Mouse (Mus musculus) testis, adult 2 months (tissue): ENCODE data around the gene Ift43. TPM values are rescaled to one million over a fixed set of nuclear protein-coding genes. Genes with fewer than 3 reads are reported as not detected.
A peak's percentile ranks its signal among the peaks of the same experiment; 100 is the strongest.

ENCODE experiments used
- H3K27ac ChIP-seq: fragments of 200-500 bp; 2 replicates; pipeline ENCODE4 v1.5.1; 2012; ENCODE audit warnings: low read depth, low read length; ENCODE audit not compliant: control insufficient read depth, insufficient read depth
- H3K27me3 ChIP-seq: fragments of 200-500 bp; 2 replicates; pipeline ENCODE4 v1.6.1; 2012; ENCODE audit warnings: mild to moderate bottlenecking, low read length, moderate library complexity; ENCODE audit not compliant: control insufficient read depth, insufficient read depth
- H3K36me3 ChIP-seq: fragments of 200-500 bp; 2 replicates; pipeline ENCODE4 v1.6.1; 2012; ENCODE audit warnings: mild to moderate bottlenecking, low read length; ENCODE audit not compliant: control insufficient read depth, insufficient read depth
- H3K4me1 ChIP-seq: fragments of 200-500 bp; 2 replicates; pipeline ENCODE4 v1.6.1; 2012; ENCODE audit warnings: low read length; ENCODE audit not compliant: control insufficient read depth, insufficient read depth
- H3K4me3 ChIP-seq: fragments of 200-500 bp; 2 replicates; pipeline ENCODE4 v1.5.1; 2012; ENCODE audit warnings: low read depth, mild to moderate bottlenecking, low read length, moderate library complexity, mixed read lengths; ENCODE audit not compliant: control insufficient read depth
- CTCF ChIP-seq: fragments of 200-500 bp; IDR thresholded peaks from 2 replicates; pipeline ENCODE4 v1.5.1; 2012; ENCODE audit warnings: low read depth, mild to moderate bottlenecking, inconsistent platforms, low read length, moderate library complexity; ENCODE audit not compliant: control insufficient read depth, insufficient read depth, insufficient replicate concordance
- POLR2A ChIP-seq: fragments of 200-500 bp; IDR thresholded peaks from 2 replicates; pipeline ENCODE4 v1.6.1; 2012; ENCODE audit warnings: low read depth, mild to moderate bottlenecking, inconsistent platforms, low read length, moderate library complexity; ENCODE audit not compliant: control insufficient read depth
- polyA plus RNA-seq: library from polyadenylated mRNA; depleted of rRNA; stranded (reverse); fragments of >200 nt; gene quantifications from 2 replicates; pipeline ENCODE4 v1.2.3, GENCODE M21; 2012

Ift43 gene
- polyA plus RNA-seq, 1 experiment = 219 TPM

DNA sequence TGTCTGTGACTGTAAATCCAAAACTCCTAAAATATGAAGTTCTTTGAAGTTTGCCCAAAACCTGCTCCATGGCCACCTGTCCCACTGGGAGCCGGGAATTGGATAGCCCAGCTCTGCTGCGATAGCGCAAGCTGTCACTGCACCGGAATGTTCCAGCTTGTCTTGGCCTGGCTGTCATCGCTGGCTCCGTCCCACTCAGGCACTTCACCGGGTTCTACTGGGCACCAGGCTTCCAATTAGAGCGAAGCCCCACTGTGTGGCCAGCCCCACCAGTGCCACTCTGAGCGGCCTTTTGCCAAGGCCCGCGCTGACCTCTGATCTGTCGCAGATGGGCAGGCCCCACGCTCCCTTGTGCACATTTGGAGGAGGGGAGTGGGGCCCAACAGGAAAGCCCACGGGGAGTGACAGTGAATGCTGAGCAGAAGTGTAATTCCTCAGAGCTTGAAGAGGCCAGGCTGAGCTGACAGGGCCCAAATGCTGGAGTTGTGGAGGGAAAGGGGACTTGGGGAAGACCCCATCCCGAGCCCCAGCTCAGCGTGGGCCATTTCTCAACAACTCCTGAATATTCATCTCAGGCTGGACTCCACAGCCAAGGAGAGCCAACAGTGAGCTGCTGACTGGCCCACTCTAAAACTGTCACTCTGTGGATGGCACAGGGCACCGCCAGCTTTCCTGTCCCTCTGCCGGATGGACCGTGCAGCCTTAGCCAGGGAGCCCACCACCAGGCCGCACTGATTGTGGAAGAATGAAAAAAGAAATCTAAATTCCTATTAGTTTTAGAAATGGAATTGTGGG is 76.5 kb downstream of the Ift43 start:
- no peak overlapping the region for H3K4me3 ChIP-seq
- no peaks in the 10 kb centered on the region for H3K36me3 ChIP-seq
- TF ChIP-seq POLR2A (no peak), CTCF (no peak)
- no peaks in the 10 kb centered on the region; the same call in 1 of the 2 replicates for H3K4me1 ChIP-seq
- no peak overlapping the region for H3K27ac ChIP-seq
- H3K27me3 ChIP-seq = no peaks in the 10 kb centered on the region

DNA sequence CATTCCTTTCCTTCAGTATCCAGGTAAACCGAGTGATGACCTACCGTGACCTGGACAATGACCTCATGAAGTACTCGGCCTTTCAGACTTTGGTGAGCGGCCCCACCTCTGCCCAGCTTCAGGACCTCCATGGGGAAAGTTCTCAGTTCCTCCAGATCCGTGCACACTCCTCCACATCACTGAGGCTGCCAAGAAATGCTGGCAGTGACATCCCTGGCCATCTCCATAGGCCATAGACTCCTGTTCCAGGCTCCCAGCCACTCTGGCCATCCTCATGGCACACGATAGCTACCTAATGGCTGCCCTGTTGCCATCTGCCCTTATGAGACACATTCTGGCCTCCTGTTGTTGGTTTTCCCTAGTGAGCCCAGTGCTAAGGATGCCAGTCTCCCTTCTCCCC is 79.1 kb downstream of the Ift43 start:
- Histone ChIP-seq H3K36me3 (no peaks in the 10 kb centered on the region), H3K27ac (no peak overlapping the region), H3K27me3 (no peaks in the 10 kb centered on the region), H3K4me3 (no peak overlapping the region), H3K4me1 (no peaks in the 10 kb centered on the region; the same call in 1 of the 2 replicates)
- TF ChIP-seq CTCF (no peak), POLR2A (no peak)

DNA sequence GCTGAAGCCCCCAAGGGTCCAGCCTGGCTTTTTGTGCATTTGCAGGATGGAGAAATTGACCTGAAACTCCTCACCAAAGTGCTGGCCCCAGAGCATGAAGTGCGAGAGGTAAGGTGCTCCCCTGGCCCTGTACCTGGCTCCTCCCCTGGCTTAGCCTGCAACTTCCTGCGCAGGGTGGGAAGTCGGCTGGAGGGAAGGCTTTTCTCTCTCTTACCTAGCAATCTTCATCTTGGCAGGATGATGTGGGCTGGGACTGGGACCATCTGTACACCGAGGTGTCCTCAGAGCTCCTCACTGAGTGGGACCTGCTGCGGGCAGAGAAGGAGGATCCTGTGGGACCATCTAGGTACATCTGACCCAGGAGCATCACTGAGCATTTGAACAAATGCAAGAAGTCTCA is 79.6 kb downstream of the Ift43 start:
- Histone ChIP-seq H3K27ac (no peak overlapping the region), H3K4me3 (no peak overlapping the region), H3K4me1 (no peaks in the 10 kb centered on the region; the same call in 1 of the 2 replicates), H3K27me3 (no peaks in the 10 kb centered on the region), H3K36me3 (no peaks in the 10 kb centered on the region)
- TF ChIP-seq CTCF (no peak), POLR2A (no peak)

DNA sequence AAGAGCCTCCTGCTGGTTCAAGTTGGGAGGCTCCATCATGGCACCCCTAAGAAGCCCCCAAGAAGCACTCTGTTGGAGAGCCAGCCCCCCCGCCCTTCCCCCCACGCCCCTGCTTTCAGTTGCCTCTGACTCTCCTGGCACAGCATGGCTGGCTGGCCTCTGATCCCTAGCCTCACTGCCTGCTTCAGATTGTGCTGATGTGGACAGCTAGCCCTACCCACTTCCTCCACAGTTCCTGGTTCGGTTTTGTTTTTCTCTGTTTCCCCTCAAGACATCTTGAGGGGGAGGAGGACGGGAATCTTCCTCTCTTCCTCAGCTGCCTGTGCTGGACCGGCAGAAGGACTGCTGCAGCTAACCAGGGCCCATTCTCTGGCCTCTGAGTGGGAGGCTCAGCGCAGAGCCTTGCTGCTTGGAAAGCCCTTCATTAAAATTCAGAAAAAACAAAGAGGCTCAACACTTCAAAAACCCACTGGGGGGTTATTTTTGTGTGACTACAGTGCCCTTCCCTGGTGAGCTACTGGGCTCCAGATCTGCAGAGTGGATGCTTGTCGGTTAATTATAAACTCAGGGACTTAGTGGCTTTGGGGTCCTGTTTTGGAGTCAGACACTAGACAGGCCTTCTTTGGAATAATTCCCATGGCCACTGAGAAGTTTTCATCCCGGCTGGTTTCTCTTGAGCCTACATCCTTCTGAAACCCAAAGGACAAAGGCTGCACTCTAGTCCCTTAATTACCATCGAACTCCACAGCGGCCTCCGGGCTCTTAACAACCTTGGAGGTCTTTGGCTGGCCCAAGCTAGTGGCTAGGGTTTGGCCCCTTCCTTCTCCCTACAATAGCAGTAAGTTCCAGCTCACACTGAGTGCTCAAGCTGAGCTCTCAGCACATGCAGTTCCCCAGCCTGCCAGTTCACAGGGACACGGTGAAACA is 80.8 kb downstream of the Ift43 start:
- H3K27ac ChIP-seq = peak overlapping the region; percentile 15; the same call in 1 of the 2 replicates
- H3K36me3 ChIP-seq = no peaks in the 10 kb centered on the region
- TF ChIP-seq CTCF = no peak
- TF ChIP-seq POLR2A = no peak
- no peak overlapping the region for H3K4me3 ChIP-seq
- no peaks in the 10 kb centered on the region for H3K27me3 ChIP-seq
- H3K4me1 ChIP-seq = no peaks in the 10 kb centered on the region; the same call in 1 of the 2 replicates

DNA sequence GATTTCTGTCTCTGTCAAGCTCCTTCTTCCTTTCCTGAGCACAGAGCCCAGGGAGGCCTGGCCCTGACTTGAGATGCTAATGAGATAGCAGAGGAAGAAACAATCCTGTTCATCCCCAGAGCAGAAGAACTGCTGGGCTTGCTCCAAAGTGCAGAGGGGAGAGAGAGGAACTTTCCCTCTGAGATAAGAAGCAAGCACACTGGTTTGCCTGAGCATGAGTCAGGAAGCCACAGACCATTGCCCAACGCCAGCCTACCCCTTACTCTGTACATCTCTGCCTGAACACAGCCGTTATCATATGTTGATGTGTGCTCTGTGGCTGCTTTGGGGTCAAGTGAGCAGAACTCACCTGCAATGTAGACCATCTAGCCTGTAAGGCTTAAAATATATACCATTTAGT is 83.9 kb downstream of the Ift43 start:
- Histone ChIP-seq H3K4me1 (no peaks in the 10 kb centered on the region; the same call in 1 of the 2 replicates), H3K27ac (no peak overlapping the region), H3K27me3 (no peaks in the 10 kb centered on the region), H3K36me3 (no peaks in the 10 kb centered on the region), H3K4me3 (no peak overlapping the region)
- TF ChIP-seq CTCF (no peak), POLR2A (no peak)

DNA sequence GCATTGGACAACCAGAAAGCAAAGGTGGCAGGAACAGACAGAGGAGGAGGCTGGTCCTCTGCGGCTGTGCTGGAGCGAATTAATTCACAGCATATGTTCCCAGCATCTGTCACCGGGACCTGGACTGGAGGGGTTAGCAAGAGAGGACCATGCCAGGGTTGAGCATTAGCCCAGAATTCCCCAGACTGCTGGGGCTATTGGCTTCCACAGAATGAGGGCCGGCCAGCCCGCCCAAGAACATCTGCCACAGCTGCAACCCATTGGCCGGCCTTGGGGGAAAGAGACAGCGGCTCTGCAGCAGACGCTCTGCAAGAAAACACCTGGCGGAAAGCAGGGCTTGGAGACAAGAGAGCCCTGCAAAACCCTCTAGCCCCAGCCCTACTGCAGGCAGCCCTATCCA is 84.7 kb downstream of the Ift43 start:
- Histone ChIP-seq H3K27me3 (no peaks in the 10 kb centered on the region), H3K4me3 (no peak overlapping the region), H3K27ac (no peak overlapping the region), H3K36me3 (no peaks in the 10 kb centered on the region), H3K4me1 (no peaks in the 10 kb centered on the region; the same call in 1 of the 2 replicates)
- TF ChIP-seq POLR2A (no peak), CTCF (no peak)

DNA sequence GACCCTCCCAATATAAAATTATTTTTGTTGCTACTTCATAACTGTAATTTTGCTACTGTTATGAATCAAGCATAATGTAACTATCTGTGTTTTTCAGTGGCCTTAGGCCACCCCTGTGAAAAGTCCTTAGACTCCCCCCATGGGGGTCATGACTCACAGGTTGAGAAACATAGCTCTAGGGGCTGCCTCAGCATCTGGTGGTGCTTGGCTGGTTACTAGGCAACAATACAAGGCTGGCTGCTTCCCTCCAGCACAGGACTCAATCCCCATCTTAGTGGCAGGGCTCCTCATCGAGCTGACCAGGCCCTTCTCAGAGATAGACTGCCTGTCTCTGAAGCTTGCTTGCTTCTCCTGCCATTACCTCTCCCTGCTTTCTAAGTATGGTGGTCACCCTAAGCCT is 86.4 kb downstream of the Ift43 start:
- H3K27me3 ChIP-seq = no peaks in the 10 kb centered on the region
- TF ChIP-seq POLR2A (no peak), CTCF (no peak)
- H3K27ac ChIP-seq = no peak overlapping the region
- H3K4me1 ChIP-seq = no peaks in the 10 kb centered on the region
- no peak overlapping the region for H3K4me3 ChIP-seq
- no peaks in the 10 kb centered on the region for H3K36me3 ChIP-seq
